Mouse (Mus musculus) lung, embryonic 14.5 days (tissue): ENCODE results near the gene Rimbp2. TPM values are rescaled to one million over a fixed set of nuclear protein-coding genes. Genes with fewer than 3 reads are reported as not detected.
"Not testable (repeated sequence)": the region's sequence is repeated elsewhere in the genome, so short reads cannot be mapped to it uniquely, and the experiment has no call there.

Source experiments
- ATAC-seq: fragments of 200-750 bp; cut with Nextera tagmentation; 2 replicates; pipeline ENCODE4 v1.8.0; 2017; ENCODE audit warnings: mild to moderate bottlenecking, moderate TSS enrichment, moderate library complexity; ENCODE audit not compliant: insufficient read depth
- DNase-seq: peaks from one replicate; pipeline ENCODE4 v3.0.0-alpha.2; 2015
- H3K27ac ChIP-seq: fragments of 300-500 bp; sonication (generic); 2 replicates; pipeline ENCODE4 v1.5.1; 2014; ENCODE audit warnings: low read depth, mild to moderate bottlenecking, moderate library complexity
- H3K27me3 ChIP-seq: fragments of 300-500 bp; sonication (generic); 2 replicates; pipeline ENCODE4 v1.6.1; 2014; ENCODE audit warnings: low read length, control low read depth; ENCODE audit not compliant: insufficient read depth
- H3K36me3 ChIP-seq: fragments of 300-500 bp; sonication (generic); 2 replicates; pipeline ENCODE4 v1.6.1; 2014; ENCODE audit warnings: control low read depth; ENCODE audit not compliant: insufficient read depth
- H3K4me1 ChIP-seq: fragments of 300-500 bp; sonication (generic); 2 replicates; pipeline ENCODE4 v1.6.1; 2014; ENCODE audit warnings: antibody characterized with exemption, control low read depth; ENCODE audit not compliant: insufficient read depth
- H3K4me2 ChIP-seq: fragments of 300-500 bp; sonication (generic); 2 replicates; pipeline ENCODE4 v1.6.1; 2014; ENCODE audit warnings: mild to moderate bottlenecking
- H3K4me3 ChIP-seq: fragments of 300-500 bp; sonication (generic); 2 replicates; pipeline ENCODE4 v1.5.1; 2014; ENCODE audit warnings: low read depth, low read length
- H3K9ac ChIP-seq: fragments of 300-500 bp; sonication (generic); 2 replicates; pipeline ENCODE4 v1.6.1; 2014
- H3K9me3 ChIP-seq: fragments of 300-500 bp; sonication (generic); 2 replicates; pipeline ENCODE4 v1.6.1; 2016; ENCODE audit warnings: low read depth, low read length, control low read depth
- CTCF ChIP-seq: IDR thresholded peaks from 2 replicates; pipeline ENCODE4 v1.5.1; 2016; ENCODE audit warnings: antibody characterized with exemption, low read depth
- WGBS: fragments of 180-500 bp; shearing (Covaris S2); extraction: QIAGEN DNeasy Blood & Tissue Kit; methylation state at CpG from one replicate; pipeline ENCODE4 v1.1.7; 2014; 5-methylcytosine and 5-hydroxymethylcytosine counted together
- polyA plus RNA-seq: library from polyadenylated mRNA; unstranded; fragments of >200 nt; fragmentation: Nextera tagmentation; extraction: Ambion mirVana; gene quantifications from 2 replicates; pipeline ENCODE4 v1.2.1, GENCODE M21; 2014

The Rimbp2 gene
- polyA plus RNA-seq, 1 experiment from 2014 or later = not detected

DNA sequence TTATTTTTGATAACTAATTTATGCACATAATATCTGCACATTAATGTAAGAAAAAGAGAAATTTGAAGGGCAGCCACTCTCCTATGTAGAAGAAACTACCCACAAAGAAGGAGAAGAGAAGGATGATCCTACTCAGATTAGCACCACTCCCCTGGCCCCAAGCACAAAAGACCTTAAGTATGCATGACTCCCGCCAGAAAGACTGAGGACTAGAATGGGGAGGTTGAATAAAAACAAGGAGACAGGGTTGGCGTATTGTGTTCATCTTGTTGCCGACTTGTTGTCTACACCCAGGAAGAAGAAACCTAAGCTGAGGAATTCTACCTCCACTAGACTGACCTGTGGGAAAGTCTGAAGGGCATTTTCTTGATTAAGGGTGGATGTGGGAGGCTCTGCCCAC, 5.6 kb upstream of the Rimbp2 start:
- DNase-seq (no peak), ATAC-seq (no peak)
- H3K9ac ChIP-seq = no peak overlapping the region
- peaks cover 7% of the 10 kb centered on the region; the same call in 1 of the 2 replicates for H3K9me3 ChIP-seq
- H3K27me3 ChIP-seq = 0 out of 2 replicates have a peak, but pooled peaks cover under 1% of the 10 kb centered on the region
- H3K4me2 ChIP-seq = no peak overlapping the region
- no peak overlapping the region for H3K27ac ChIP-seq
- no peaks in the 10 kb centered on the region for H3K36me3 ChIP-seq
- no peak overlapping the region for H3K4me3 ChIP-seq
- H3K4me1 ChIP-seq = no peaks in the 10 kb centered on the region
- 91% methylated on average over 3 of the region's 3 CpGs for WGBS
- TF ChIP-seq CTCF = no peak

DNA sequence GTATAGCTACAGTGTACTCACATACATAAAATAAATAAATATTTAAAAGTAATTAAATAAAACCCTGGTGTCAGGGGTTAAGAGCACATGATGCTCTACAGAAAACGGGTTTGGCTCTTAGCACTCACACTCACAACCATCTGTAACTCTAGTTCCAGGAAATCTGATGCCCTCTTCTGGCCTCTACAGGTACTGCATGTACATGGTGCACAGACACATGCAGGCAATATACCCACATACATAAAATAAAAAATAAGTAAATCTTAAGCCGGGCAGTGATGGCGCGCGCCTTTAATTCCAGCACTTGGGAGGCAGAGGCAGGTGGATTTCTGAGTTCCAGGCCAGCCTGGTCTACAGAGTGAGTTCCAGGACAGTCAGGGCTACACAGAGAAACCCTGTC, 1.1 kb upstream of the Rimbp2 start:
- H3K36me3 ChIP-seq, H3K9ac ChIP-seq, H3K9me3 ChIP-seq, H3K4me2 ChIP-seq, H3K27ac ChIP-seq, DNase-seq, ATAC-seq, H3K4me3 ChIP-seq, H3K4me1 ChIP-seq: not testable (repeated sequence)
- H3K27me3 ChIP-seq = peaks cover 19% of the 10 kb centered on the region; the same call in 1 of the 2 replicates
- TF ChIP-seq CTCF = peak; percentile 37
- WGBS = 85% methylated on average over 5 of the region's 5 CpGs

GRCm38 (mm10) chr5:128952291-128953195, 743 bp downstream of the Rimbp2 start:
- no peaks in the 10 kb centered on the region for H3K36me3 ChIP-seq
- no peak overlapping the region for H3K27ac ChIP-seq
- DNase-seq (no peak), ATAC-seq (0 out of 2 replicates have a peak, but pooled peaks have one; percentile 31)
- peak overlapping the region; percentile 58 for H3K4me2 ChIP-seq
- H3K27me3 ChIP-seq = peaks cover 19% of the 10 kb centered on the region; the same call in 1 of the 2 replicates
- no peak for TF ChIP-seq CTCF
- peak overlapping the region; percentile 26 for H3K4me3 ChIP-seq
- H3K9ac ChIP-seq = peak overlapping the region; percentile 20; the same call in 1 of the 2 replicates
- under 1% methylated on average over 33 of the region's 35 CpGs for WGBS
- no peaks in the 10 kb centered on the region for H3K4me1 ChIP-seq
- H3K9me3 ChIP-seq = no peaks in the 10 kb centered on the region

DNA sequence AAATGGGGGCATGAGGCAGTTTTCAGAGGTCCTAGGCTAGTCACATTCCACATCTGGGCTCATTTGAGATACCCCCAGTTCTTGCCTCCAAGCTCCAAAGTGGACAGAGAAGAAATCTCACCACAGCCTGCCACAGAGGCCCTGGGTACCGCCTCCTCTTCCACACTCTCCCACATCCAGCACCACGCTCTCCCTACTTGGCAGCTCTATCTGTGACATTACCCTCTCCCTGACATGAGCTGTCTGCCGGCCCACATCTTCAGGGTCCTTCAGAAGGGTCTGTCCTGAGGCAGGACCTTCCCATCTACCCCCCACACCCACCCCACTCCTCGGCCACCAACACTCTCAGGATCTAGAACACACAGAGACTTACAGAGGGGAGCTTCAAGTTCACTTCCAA, 1.8 kb downstream of the Rimbp2 start:
- Histone ChIP-seq H3K36me3 (no peaks in the 10 kb centered on the region), H3K4me2 (no peak overlapping the region; the same call in 1 of the 2 replicates), H3K27me3 (peaks cover 19% of the 10 kb centered on the region; the same call in 1 of the 2 replicates), H3K4me3 (no peak overlapping the region), H3K9me3 (no peaks in the 10 kb centered on the region), H3K27ac (no peak overlapping the region), H3K9ac (no peak overlapping the region), H3K4me1 (no peaks in the 10 kb centered on the region)
- no peak for TF ChIP-seq CTCF
- DNase-seq (no peak), ATAC-seq (no peak)
- WGBS = 27% methylated on average over 4 of the region's 4 CpGs

GRCm38 (mm10) chr5:128947093-128947492, 6.2 kb downstream of the Rimbp2 start:
- no peaks in the 10 kb centered on the region for H3K9me3 ChIP-seq
- no peak overlapping the region for H3K4me3 ChIP-seq
- no peaks in the 10 kb centered on the region for H3K36me3 ChIP-seq
- WGBS = 68% methylated on average over 5 of the region's 5 CpGs
- DNase-seq = no peak
- H3K4me2 ChIP-seq = no peak overlapping the region
- H3K9ac ChIP-seq = no peak overlapping the region
- H3K27me3 ChIP-seq = 0 out of 2 replicates have a peak, but pooled peaks cover 4% of the 10 kb centered on the region
- no peak overlapping the region for H3K27ac ChIP-seq
- H3K4me1 ChIP-seq = no peaks in the 10 kb centered on the region
- TF ChIP-seq CTCF = peak; percentile 44
- no peak for ATAC-seq

GRCm38 (mm10) chr5:128940436-128940835, 12.8 kb downstream of the Rimbp2 start:
- no peak for DNase-seq
- no peaks in the 10 kb centered on the region for H3K36me3 ChIP-seq
- no peaks in the 10 kb centered on the region for H3K4me1 ChIP-seq
- H3K9me3 ChIP-seq = no peaks in the 10 kb centered on the region
- H3K27ac ChIP-seq = no peak overlapping the region
- no peak for ATAC-seq
- no peak overlapping the region for H3K9ac ChIP-seq
- 60% methylated on average over 10 of the region's 10 CpGs for WGBS
- H3K27me3 ChIP-seq = no peaks in the 10 kb centered on the region
- TF ChIP-seq CTCF = no peak
- H3K4me2 ChIP-seq = no peak overlapping the region
- H3K4me3 ChIP-seq = no peak overlapping the region

GRCm38 (mm10) chr5:128935359-128935899, 17.9 kb downstream of the Rimbp2 start:
- Histone ChIP-seq H3K4me3 (no peak overlapping the region), H3K9me3 (no peaks in the 10 kb centered on the region), H3K9ac (no peak overlapping the region), H3K4me2 (no peak overlapping the region), H3K27ac (no peak overlapping the region), H3K36me3 (no peaks in the 10 kb centered on the region), H3K4me1 (no peaks in the 10 kb centered on the region), H3K27me3 (no peaks in the 10 kb centered on the region)
- TF ChIP-seq CTCF = no peak
- peak; percentile 58 for DNase-seq
- WGBS = 46% methylated on average over 6 of the region's 6 CpGs
- ATAC-seq = peak; percentile 83
